Mouse (Mus musculus) small intestine, adult 2 months (tissue): ENCODE results near the gene Fzd4. TPM values are rescaled to one million over a fixed set of nuclear protein-coding genes. Genes with fewer than 3 reads are reported as not detected.

Source experiments
- H3K27ac ChIP-seq: fragments of 200-500 bp; 2 replicates; pipeline ENCODE4 v1.5.1; 2012; ENCODE audit warnings: low read depth, low read length, control low read depth, inconsistent platforms; ENCODE audit not compliant: insufficient read depth
- H3K27me3 ChIP-seq: fragments of 200-500 bp; 2 replicates; pipeline ENCODE4 v1.6.1; 2012; ENCODE audit warnings: mild to moderate bottlenecking, moderate library complexity, low read length, inconsistent platforms; ENCODE audit not compliant: control insufficient read depth, insufficient read depth
- H3K36me3 ChIP-seq: fragments of 200-500 bp; 2 replicates; pipeline ENCODE4 v1.6.1; 2012; ENCODE audit warnings: mild to moderate bottlenecking, low read length, control low read depth, inconsistent platforms; ENCODE audit not compliant: control insufficient read depth, insufficient read depth
- H3K4me1 ChIP-seq: fragments of 200-500 bp; 2 replicates; pipeline ENCODE4 v1.6.1; 2012; ENCODE audit warnings: low read length, inconsistent platforms, mixed read lengths; ENCODE audit not compliant: control insufficient read depth, insufficient read depth, insufficient read length
- H3K4me3 ChIP-seq: fragments of 200-500 bp; 2 replicates; pipeline ENCODE4 v1.5.1; 2012; ENCODE audit warnings: low read depth, mild to moderate bottlenecking, control low read depth, inconsistent platforms, low read length, moderate library complexity
- CTCF ChIP-seq: fragments of 200-500 bp; IDR thresholded peaks from 2 replicates; pipeline ENCODE4 v1.5.1; 2012; ENCODE audit warnings: low read depth, mild to moderate bottlenecking, control low read depth, inconsistent platforms, low read length, moderate library complexity, mixed read lengths; ENCODE audit not compliant: insufficient replicate concordance, insufficient read length; ENCODE audit errors: extremely low read depth
- POLR2A ChIP-seq: fragments of 200-500 bp; IDR thresholded peaks from 2 replicates; pipeline ENCODE4 v1.6.1; 2012; ENCODE audit warnings: low read depth, mild to moderate bottlenecking, control low read depth, inconsistent platforms, low read length, moderate library complexity
- WGBS: fragments of 180-500 bp; shearing (Covaris S2); methylation state at CpG from one replicate; pipeline ENCODE4 v1.1.7; 2018; 5-methylcytosine and 5-hydroxymethylcytosine counted together
- polyA plus RNA-seq: library from polyadenylated mRNA; depleted of rRNA; stranded (reverse); fragments of >200 nt; gene quantifications from 2 replicates; pipeline ENCODE4 v1.2.3, GENCODE M21; 2012

Fzd4 gene
- polyA plus RNA-seq, 1 experiment = 2.5 TPM

DNA sequence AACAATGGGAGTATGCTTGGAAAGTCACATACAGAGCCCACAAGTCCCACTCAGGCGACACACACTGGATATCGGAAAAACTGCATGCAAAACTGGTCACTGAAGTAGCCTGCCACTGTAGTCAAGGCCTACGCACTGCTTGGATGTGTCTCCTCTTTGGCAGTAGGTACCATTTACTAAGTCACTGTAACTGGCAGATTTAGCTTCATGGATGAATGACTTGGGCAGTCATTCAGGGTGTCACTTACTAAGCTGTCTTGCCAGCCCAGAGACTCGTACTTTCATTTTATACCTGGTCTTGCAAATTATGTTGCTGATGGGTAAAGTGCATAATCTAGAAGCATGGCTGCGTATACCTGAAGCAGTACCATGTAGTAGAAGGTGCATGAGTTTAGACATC is 17.1 kb downstream of the Fzd4 start:
- no peak overlapping the region for H3K27ac ChIP-seq
- no peak for TF ChIP-seq CTCF
- TF ChIP-seq POLR2A = no peak
- no peak overlapping the region for H3K4me3 ChIP-seq
- WGBS = 90% methylated on average over 5 of the region's 5 CpGs
- H3K36me3 ChIP-seq = no peaks in the 10 kb centered on the region
- peaks cover 8% of the 10 kb centered on the region; the same call in 1 of the 2 replicates for H3K4me1 ChIP-seq
- no peaks in the 10 kb centered on the region for H3K27me3 ChIP-seq

DNA sequence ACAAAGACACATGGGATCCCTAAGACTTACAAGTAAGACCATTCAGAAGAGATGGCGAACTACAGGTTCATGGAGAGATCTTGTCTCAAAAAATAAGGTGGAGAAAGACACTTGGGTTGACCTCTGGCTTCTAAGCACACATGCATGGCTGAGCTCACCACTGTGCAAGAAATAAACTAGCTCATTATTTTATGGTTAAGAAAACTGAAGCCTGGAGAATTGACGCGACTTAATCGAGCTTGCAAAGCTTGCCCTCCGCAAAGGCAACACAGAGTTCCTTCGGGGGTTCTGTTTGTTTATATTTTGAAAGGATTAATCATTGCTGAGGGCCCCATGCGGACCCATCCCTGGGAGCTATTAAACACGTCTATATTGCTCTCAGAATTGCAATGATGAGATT is 18.5 kb downstream of the Fzd4 start:
- no peaks in the 10 kb centered on the region for H3K27me3 ChIP-seq
- WGBS = 37% methylated on average over 8 of the region's 8 CpGs
- no peak overlapping the region for H3K4me3 ChIP-seq
- H3K4me1 ChIP-seq = peaks cover 8% of the 10 kb centered on the region; the same call in 1 of the 2 replicates
- TF ChIP-seq POLR2A (no peak), CTCF (no peak)
- H3K27ac ChIP-seq = no peak overlapping the region
- no peaks in the 10 kb centered on the region for H3K36me3 ChIP-seq

DNA sequence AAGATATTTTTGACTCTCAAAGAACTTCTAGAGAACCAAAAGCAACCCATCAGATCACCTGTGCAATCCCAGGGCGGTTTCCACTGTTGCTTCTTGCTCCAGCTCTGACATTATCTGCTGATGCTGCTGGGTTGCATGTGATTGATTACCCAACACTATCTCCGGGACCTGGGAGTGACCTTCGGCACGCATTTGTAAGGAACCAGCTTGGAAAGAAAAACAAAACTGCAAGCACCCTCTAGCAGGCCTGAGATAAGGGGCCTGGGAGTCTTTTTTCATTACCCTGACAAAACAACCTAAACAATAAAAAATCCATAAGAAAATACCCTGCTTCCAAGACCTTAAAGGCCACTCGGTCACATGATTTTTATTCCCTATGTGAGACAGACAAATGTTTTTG is 19.0 kb downstream of the Fzd4 start:
- no peaks in the 10 kb centered on the region for H3K27me3 ChIP-seq
- TF ChIP-seq CTCF (no peak), POLR2A (no peak)
- WGBS = 24% methylated on average over 5 of the region's 5 CpGs

DNA sequence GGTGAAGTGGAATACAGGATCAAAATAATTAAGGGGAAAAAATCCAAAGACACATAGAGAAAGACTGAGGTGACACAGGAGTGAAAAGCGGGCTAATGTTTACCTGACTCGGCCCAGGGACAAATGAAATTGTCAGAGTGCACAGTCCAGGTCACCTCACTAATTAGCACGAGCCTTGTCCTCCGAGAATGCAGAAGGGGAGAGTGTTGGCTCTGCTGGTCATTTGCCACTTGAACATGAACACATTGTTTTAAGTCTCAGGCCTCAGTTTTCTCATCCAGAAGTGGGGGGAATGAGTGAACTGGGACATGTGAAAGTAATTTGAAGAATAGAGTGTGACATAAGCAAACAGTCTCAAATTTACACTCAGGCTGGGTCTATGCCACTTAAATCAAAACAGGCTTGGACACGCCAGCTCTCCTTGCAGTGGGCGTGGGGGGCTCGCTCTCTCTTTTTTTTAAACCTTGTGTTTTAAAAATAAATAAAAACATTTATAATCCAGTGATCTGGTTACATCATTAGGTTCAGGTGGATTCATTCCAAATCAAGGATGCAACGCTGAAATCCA is 19.6 kb downstream of the Fzd4 start:
- Histone ChIP-seq H3K27ac (peak overlapping the region; percentile 62; the same call in 1 of the 2 replicates), H3K4me3 (no peak overlapping the region)

More for the DNA sequence above, 19.0 kb downstream of the Fzd4 start:
- Histone ChIP-seq H3K27ac (no peak overlapping the region), H3K4me3 (no peak overlapping the region), H3K36me3 (no peaks in the 10 kb centered on the region), H3K4me1 (peaks cover 8% of the 10 kb centered on the region; the same call in 1 of the 2 replicates)

DNA sequence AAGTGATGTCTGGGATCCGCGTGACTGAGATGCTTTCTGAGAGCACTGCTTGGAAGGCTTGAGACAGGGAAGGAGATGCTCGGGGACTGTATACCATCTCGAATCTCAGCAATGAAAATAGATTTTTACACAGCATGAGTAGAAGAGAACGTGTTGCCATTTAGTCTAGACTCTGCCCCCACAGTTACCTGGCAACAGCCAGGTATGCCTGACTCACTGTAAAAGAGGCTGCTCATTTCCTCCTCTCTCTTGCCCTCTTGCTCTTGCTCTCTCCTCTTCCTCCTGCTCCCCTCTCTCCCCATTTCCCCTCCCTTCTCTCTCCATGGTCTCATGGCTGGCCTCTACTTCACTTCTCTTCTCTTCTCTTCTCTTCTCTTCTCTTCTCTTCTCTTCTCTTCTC is 20.5 kb downstream of the Fzd4 start:
- H3K4me3 ChIP-seq = no peak overlapping the region
- peaks cover 8% of the 10 kb centered on the region; the same call in 1 of the 2 replicates for H3K4me1 ChIP-seq
- H3K27ac ChIP-seq = no peak overlapping the region
- no peaks in the 10 kb centered on the region for H3K27me3 ChIP-seq
- H3K36me3 ChIP-seq = no peaks in the 10 kb centered on the region
- no peak for TF ChIP-seq CTCF
- no peak for TF ChIP-seq POLR2A
- 54% methylated on average over 5 of the region's 5 CpGs for WGBS

More for the DNA sequence above, 19.6 kb downstream of the Fzd4 start:
- no peaks in the 10 kb centered on the region for H3K27me3 ChIP-seq
- WGBS = 52% methylated on average over 8 of the region's 8 CpGs
- TF ChIP-seq POLR2A = no peak
- no peak for TF ChIP-seq CTCF
- H3K36me3 ChIP-seq = no peaks in the 10 kb centered on the region
- H3K4me1 ChIP-seq = peaks cover 8% of the 10 kb centered on the region; the same call in 1 of the 2 replicates

DNA sequence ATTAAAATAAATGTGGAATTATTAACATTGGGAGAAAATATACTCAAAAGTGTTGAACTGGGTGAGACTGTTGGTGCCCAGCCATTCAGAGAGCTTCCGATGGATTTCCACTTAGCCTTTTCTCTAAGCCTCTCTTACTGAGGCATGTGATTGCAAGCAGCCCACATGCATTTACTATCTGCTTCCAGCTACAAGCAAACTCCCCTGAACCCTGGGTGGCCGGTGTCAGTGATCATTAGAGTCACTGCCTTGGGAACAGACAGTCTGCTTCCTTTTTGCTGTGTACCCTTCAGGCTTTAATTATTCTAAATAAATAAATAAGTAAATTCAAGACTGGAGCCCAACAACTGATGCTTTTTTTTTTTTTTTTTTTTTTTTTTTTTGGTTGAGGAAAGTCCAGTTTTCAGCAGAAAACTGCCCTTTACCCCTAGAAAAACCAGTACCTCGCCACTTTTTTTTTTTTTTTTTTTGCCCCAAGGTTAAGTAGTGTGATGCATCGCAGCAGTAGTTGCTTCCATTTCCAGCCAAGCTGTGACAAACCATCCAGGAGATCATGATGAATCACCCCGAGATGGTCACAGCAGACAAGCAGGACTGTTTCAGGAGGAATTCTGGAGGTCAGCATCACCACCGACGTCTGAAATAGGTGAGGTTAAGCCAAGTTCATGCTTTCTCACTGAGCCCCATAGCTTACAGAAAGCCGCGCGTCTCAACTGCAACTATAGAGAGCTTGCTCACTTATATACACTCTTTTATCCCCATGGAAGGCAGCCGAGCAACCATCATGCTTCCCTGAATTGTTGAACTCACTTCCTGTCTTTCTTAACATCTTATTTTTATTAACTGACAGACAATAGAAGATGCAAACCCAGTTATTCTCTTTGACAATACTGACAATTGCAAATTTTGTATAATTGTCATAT is 21.9 kb downstream of the Fzd4 start:
- H3K4me3 ChIP-seq = no peak overlapping the region
- TF ChIP-seq CTCF = no peak
- no peak for TF ChIP-seq POLR2A
- H3K27ac ChIP-seq = no peak overlapping the region
- H3K27me3 ChIP-seq = no peaks in the 10 kb centered on the region
- 54% methylated on average over 11 of the region's 11 CpGs for WGBS
- no peaks in the 10 kb centered on the region for H3K36me3 ChIP-seq
- peaks cover 8% of the 10 kb centered on the region; the same call in 1 of the 2 replicates for H3K4me1 ChIP-seq

DNA sequence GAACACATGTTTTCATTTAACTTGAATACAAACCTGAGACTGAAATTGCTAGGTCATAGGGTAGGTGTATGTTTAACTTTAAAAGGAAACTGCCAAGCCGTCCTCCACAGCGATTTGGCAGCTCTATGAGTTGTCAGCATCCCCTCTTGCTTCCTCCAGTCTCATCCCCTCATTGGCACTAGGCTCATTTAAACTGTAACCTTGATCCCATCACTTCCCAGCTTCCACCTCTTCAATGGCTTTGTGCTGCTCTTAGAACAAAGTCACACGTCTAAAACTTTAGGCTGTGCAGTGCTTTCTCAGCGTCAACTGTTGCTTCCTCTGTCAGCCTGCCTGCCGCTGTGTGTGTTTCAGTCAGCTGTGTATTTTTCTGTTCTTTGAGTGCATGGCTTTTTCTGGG is 22.9 kb downstream of the Fzd4 start:
- TF ChIP-seq CTCF (no peak), POLR2A (no peak)
- 52% methylated on average over 5 of the region's 5 CpGs for WGBS
- peaks cover 8% of the 10 kb centered on the region; the same call in 1 of the 2 replicates for H3K4me1 ChIP-seq
- H3K36me3 ChIP-seq = no peaks in the 10 kb centered on the region
- no peak overlapping the region for H3K27ac ChIP-seq
- H3K4me3 ChIP-seq = no peak overlapping the region
- H3K27me3 ChIP-seq = no peaks in the 10 kb centered on the region
